Comparison of ENCODE assay signal across 7 mouse cellular contexts in the genomic region with DNA sequence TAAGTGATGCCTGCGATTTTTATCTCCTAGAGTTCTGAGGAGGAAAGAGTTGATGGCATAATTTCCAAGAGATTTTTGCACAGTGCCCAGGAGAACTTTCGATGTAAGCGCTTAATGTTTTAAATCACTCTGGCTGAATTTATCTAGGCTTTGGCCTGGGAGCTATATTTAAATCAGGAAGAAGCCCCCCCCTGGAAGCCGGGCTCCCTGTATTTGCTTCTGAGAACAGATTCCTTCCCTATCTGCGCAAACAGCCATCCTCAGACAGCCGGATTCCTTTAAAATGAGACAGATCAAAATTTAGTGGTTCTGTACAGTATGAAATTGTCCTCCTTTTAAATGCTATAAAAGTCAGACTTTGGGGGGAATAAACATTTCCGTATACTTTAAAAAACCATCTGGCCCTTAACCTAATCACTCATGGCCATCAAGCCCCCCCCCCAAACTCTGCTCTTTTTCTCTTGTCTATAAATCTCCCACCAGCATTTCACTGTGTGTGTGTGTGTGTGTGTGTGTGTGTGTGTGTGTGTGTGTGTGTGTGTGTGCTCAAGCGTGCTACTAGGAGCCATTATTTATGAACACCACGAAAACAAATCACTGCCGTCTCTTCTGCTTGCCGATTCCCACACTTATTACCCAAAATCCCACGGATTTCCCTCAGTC. TPM values are rescaled to one million over a fixed set of nuclear protein-coding genes. Genes with fewer than 3 reads are reported as not detected.
DNase-seq lines count a peak whose midpoint lies in the region; ATAC-seq and TF ChIP-seq lines count a peak whose summit lies in the region.

No protein-coding gene starts in this region.

- H3K4me1 ChIP-seq in lung, postnatal 0 days (ENCODE audit: insufficient read depth, low read depth, low read length), result peaks cover 6% of the 10 kb centered on the region
- 0 out of 2 replicates have a peak, but pooled peaks cover 7% of the 10 kb centered on the region for H3K4me1 ChIP-seq in hindbrain, embryonic 14.5 days (replicated peaks; ENCODE audit: control insufficient read depth, insufficient read depth, low read length)
- H3K4me1 ChIP-seq in liver, embryonic 15.5 days (replicated peaks), result 0 out of 2 replicates have a peak, but pooled peaks cover 6% of the 10 kb centered on the region
- H3K4me1 ChIP-seq in stomach, postnatal 0 days (replicated peaks; ENCODE audit: control insufficient read depth, insufficient read depth), result peaks cover 2% of the 10 kb centered on the region; the same call in 1 of the 2 replicates

- WGBS in lung, postnatal 0 days, result 39% methylated on average over 12 of the region's 12 CpGs
- WGBS in hindbrain, embryonic 14.5 days, result 54% methylated on average over 12 of the region's 12 CpGs
- WGBS in liver, embryonic 15.5 days (ENCODE audit: insufficient replicate concordance), result 45% methylated on average over 12 of the region's 12 CpGs
- WGBS in stomach, postnatal 0 days, result 35% methylated on average over 12 of the region's 12 CpGs

- H3K9ac ChIP-seq in lung, postnatal 0 days (replicated peaks; ENCODE audit: low read depth), result no peak overlapping the region
- no peak overlapping the region for H3K9ac ChIP-seq in hindbrain, embryonic 14.5 days
- H3K9ac ChIP-seq in liver, embryonic 15.5 days, result no peak overlapping the region
- H3K9ac ChIP-seq in stomach, postnatal 0 days (ENCODE audit: low read length), result no peak overlapping the region; the same call in 1 of the 2 replicates

- peak overlapping the region; percentile 96; the same call in 1 of the 2 replicates for H3K4me2 ChIP-seq in lung, postnatal 0 days (replicated peaks; ENCODE audit: low read depth, low read length)
- H3K4me2 ChIP-seq in hindbrain, embryonic 14.5 days (replicated peaks), result peak overlapping the region; percentile 92
- peak overlapping the region; percentile 62 for H3K4me2 ChIP-seq in liver, embryonic 15.5 days
- H3K4me2 ChIP-seq in stomach, postnatal 0 days (replicated peaks; ENCODE audit: low read depth), result peak overlapping the region; percentile 98; the same call in 1 of the 2 replicates

- H3K27me3 ChIP-seq in lung, postnatal 0 days (replicated peaks; ENCODE audit: insufficient read depth, low read length), result peaks cover 5% of the 10 kb centered on the region; the same call in 1 of the 2 replicates
- peaks cover 7% of the 10 kb centered on the region for H3K27me3 ChIP-seq in hindbrain, embryonic 14.5 days (ENCODE audit: control insufficient read depth, insufficient read depth, low read length)
- peaks cover 36% of the 10 kb centered on the region for H3K27me3 ChIP-seq in liver, embryonic 15.5 days
- H3K27me3 ChIP-seq in stomach, postnatal 0 days (ENCODE audit: control insufficient read depth, insufficient read depth, low read length), result no peaks in the 10 kb centered on the region

- no peak for TF ChIP-seq CTCF in lung, postnatal 0 days (IDR thresholded peaks at IDR 0.05)
- no peak for TF ChIP-seq CTCF in stomach, postnatal 0 days (IDR thresholded peaks at IDR 0.05; ENCODE audit: low read depth)

- 0 out of 2 replicates have a peak overlapping the region, but pooled peaks have one; percentile 8 for H3K4me3 ChIP-seq in lung, postnatal 0 days (ENCODE audit: low read depth, low read length)
- no peak overlapping the region; the same call in 1 of the 2 replicates for H3K4me3 ChIP-seq in hindbrain, embryonic 14.5 days (replicated peaks; ENCODE audit: low read length)
- peak overlapping the region; percentile 59; the same call in 1 of the 2 replicates for H3K4me3 ChIP-seq in liver, embryonic 15.5 days (replicated peaks)
- peak overlapping the region; percentile 74 for H3K4me3 ChIP-seq in stomach, postnatal 0 days (ENCODE audit: low read depth, low read length)

- peak overlapping the region; percentile 75 for H3K27ac ChIP-seq in lung, postnatal 0 days (ENCODE audit: low read length)
- no peak overlapping the region for H3K27ac ChIP-seq in hindbrain, embryonic 14.5 days
- peak overlapping the region; percentile 64 for H3K27ac ChIP-seq in liver, embryonic 15.5 days (replicated peaks)
- H3K27ac ChIP-seq in stomach, postnatal 0 days (replicated peaks), result no peak overlapping the region; the same call in 1 of the 2 replicates

- no peak for TF ChIP-seq EP300 in lung, postnatal 0 days (IDR thresholded peaks at IDR 0.05)
- TF ChIP-seq EP300 in stomach, postnatal 0 days (optimal IDR thresholded peaks at IDR 0.05), result no peak

- H3K36me3 ChIP-seq in lung, postnatal 0 days (ENCODE audit: insufficient read depth, low read length), result no peaks in the 10 kb centered on the region
- no peaks in the 10 kb centered on the region for H3K36me3 ChIP-seq in hindbrain, embryonic 14.5 days (replicated peaks; ENCODE audit: control insufficient read depth, insufficient read depth)
- H3K36me3 ChIP-seq in liver, embryonic 15.5 days (replicated peaks), result no peaks in the 10 kb centered on the region
- no peaks in the 10 kb centered on the region for H3K36me3 ChIP-seq in stomach, postnatal 0 days (ENCODE audit: control insufficient read depth, insufficient read depth, low read length)

- DNase-seq in lung, postnatal 0 days (ENCODE audit: low spot score), result peak; percentile 28
- no peak for DNase-seq in lung, postnatal 14 days
- DNase-seq in hindbrain, embryonic 14.5 days (ENCODE audit: low spot score), result no peak
- DNase-seq in stomach, postnatal 0 days (ENCODE audit: low spot score), result no peak
- no peak for DNase-seq in urinary bladder, postnatal 14 days (ENCODE audit: low spot score)
- no peak for DNase-seq in embryo, embryonic 10 days (ENCODE audit: low spot score)

- H3K9me3 ChIP-seq in lung, postnatal 0 days (ENCODE audit: low read length), result no peaks in the 10 kb centered on the region
- H3K9me3 ChIP-seq in hindbrain, embryonic 14.5 days (ENCODE audit: control insufficient read depth, low read length), result no peaks in the 10 kb centered on the region
- no peaks in the 10 kb centered on the region for H3K9me3 ChIP-seq in liver, embryonic 15.5 days (replicated peaks)
- H3K9me3 ChIP-seq in stomach, postnatal 0 days (ENCODE audit: control insufficient read depth, low read length), result no peaks in the 10 kb centered on the region

- no peak for ATAC-seq in lung, postnatal 0 days
- ATAC-seq in hindbrain, embryonic 14.5 days (ENCODE audit: low FRiP score), result no peak
- no peak for ATAC-seq in liver, embryonic 15.5 days (ENCODE audit: insufficient read depth)
- no peak for ATAC-seq in stomach, postnatal 0 days (ENCODE audit: low FRiP score, low TSS enrichment)

RNA-seq across cellular contexts. Expression of gene Sox5, which starts 1.7 kb away (rescaled TPM):
- polyA plus RNA-seq in lung, postnatal 0 days (2015; fragmentation: Nextera tagmentation; extraction: Ambion mirVana), result 9.8 and 10.2 TPM in 2 replicates
- polyA plus RNA-seq in hindbrain, embryonic 14.5 days (2014; fragmentation: Nextera tagmentation; extraction: Ambion mirVana), result 23.9 and 27.0 TPM in 2 replicates
- 4.2 and 5.3 TPM in 2 replicates for polyA plus RNA-seq in liver, embryonic 15.5 days (2015; fragmentation: Nextera tagmentation; extraction: Ambion mirVana)
- polyA plus RNA-seq in stomach, postnatal 0 days (2015; fragmentation: Nextera tagmentation; extraction: Ambion mirVana), result 9.0 and 9.8 TPM in 2 replicates

Comparison
In these comparisons a context has a peak if more than half of its experiments do, and no peak if none do; other contexts are left out.
1. H3K27ac ChIP-seq: peak in lung, postnatal 0 days (single experiment) and liver, embryonic 15.5 days (single experiment); none in hindbrain, embryonic 14.5 days (single experiment) and stomach, postnatal 0 days (single experiment).
2. Peak in every context shown above with its lines, with median percentiles within 50 percentile points of each other: H3K4me2 ChIP-seq.